Mouse (Mus musculus) induced T-regulatory cell, adult 2 months (primary cell): ENCODE data around the gene Gpr101.

Source experiments
- DNase-seq: peaks from one replicate; pipeline ENCODE4 v3.0.0-alpha.2; 2012; ENCODE audit warnings: low read depth

Gene Gpr101

DNA sequence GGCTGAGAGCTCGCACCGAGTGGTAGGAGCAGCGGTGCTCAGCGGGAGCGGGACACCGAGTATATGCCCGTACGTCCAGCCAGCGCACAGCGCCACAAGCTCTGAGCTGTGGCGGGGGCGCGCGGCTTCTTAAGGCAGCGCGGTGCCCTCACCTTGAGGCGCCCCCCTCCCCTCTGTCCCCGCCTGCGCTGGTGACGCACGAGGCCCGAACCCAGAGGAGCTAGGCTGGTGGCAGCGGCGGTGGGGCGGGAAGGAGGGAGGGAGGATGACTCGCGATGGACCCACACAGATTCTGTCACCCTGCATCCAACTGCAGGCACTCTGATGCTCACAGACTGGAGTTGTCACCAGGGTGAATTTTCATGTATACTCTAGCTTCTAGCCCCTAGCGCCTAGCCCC lies at the start of gene Gpr101:
TSS of gene Gpr101 (minus strand) at position 124 of the 400 bp plus-strand sequence.
- no peak for DNase-seq

DNA sequence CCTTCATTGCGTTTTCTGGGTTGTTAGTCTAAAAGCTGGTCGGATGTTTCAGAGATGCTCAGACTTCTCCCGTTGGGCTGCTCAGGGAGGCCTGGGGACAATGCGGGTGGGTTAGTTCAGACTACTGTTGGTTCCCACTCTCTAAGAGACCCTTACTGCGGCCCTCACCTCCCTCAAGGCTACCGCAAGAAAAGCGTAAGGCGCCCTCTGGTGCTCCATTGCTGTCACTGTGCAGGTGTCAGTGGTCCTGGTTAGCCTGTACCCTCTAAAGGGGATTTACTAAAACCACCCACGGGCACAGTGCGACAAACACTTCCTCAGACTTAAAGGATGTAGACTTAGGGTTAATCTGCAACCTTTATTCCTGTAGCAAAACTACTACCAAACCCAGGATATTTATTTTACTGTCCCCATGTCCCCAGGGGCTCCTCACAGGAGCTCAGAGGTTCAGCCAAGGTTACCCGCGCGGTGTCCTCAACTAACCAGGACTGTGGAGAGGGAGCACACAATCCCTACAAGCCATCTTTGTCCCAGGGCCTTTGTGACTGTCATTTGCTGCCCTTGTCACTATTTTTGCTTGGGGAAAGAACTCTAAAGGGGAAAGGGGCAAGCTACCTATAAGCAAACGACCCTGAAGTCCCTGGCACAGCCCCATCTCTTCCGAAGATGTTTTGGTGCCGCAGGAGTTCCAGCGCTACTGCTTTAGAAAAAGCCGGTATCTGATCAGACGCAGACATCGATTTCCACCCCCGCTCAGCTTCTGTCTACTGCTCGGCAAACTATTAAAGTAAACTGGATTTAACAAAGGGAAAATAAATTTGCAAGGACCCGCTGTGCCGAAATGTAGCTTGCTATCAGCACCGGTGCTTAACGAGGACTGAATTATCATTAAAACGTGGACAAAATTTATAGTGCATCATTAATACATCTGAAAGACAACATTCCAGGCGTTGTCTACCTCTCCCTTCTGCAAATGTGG lies 17.8 kb upstream of the Gpr101 start:
- no peak for DNase-seq

DNA sequence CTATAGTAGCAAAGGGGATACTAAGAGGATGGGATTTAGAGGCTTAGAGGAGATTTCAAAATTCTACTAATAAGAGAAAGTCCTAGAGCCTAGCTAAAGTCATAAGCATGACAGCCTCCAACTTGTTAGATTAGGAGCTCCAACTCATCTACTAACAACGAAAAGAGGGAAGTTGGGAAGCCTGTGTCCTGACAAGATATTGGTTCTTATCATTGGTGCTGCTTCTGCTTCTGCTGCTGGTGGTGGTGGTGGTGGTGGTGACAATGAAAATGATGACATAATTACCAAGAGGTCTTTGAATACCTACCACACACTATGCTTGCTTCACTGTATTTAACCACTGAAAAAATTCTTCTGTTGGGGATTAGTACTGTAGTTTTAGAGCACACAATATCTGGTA lies 2.7 kb upstream of the Gpr101 start:
- no peak for DNase-seq
